Mouse (Mus musculus) stomach, embryonic 14.5 days (tissue): ENCODE measurements around the gene Kctd19. TPM values are rescaled to one million over a fixed set of nuclear protein-coding genes. Genes with fewer than 3 reads are reported as not detected.
A peak's percentile ranks its signal among the peaks of the same experiment; 100 is the strongest.

ENCODE experiments used
- ATAC-seq: fragments of 200-750 bp; cut with Nextera tagmentation; 2 replicates; pipeline ENCODE4 v1.8.0; 2017; ENCODE audit warnings: low read depth, moderate TSS enrichment; ENCODE audit not compliant: insufficient number of reproducible peaks, insufficient read depth, low FRiP score
- H3K27ac ChIP-seq: fragments of 300-500 bp; sonication (generic); 2 replicates; pipeline ENCODE4 v1.5.1; 2014; ENCODE audit warnings: mild to moderate bottlenecking, low read length, moderate library complexity, mixed read lengths
- H3K27me3 ChIP-seq: fragments of 300-500 bp; sonication (generic); 2 replicates; pipeline ENCODE4 v1.6.1; 2014; ENCODE audit warnings: low read length, control low read depth, mixed read lengths; ENCODE audit not compliant: control insufficient read depth, insufficient read depth
- H3K36me3 ChIP-seq: fragments of 300-500 bp; sonication (generic); 2 replicates; pipeline ENCODE4 v1.6.1; 2014; ENCODE audit warnings: mild to moderate bottlenecking, control low read depth, low read length, moderate library complexity, mixed read lengths; ENCODE audit not compliant: control insufficient read depth, insufficient read depth
- H3K4me1 ChIP-seq: fragments of 300-500 bp; sonication (generic); 2 replicates; pipeline ENCODE4 v1.6.1; 2014; ENCODE audit warnings: low read length, control low read depth, mixed read lengths; ENCODE audit not compliant: control insufficient read depth, insufficient read depth
- H3K4me2 ChIP-seq: fragments of 300-500 bp; sonication (generic); replicated peaks from 2 replicates; pipeline ENCODE4 v1.6.1; 2014; ENCODE audit warnings: low read depth, low read length, control low read depth
- H3K4me3 ChIP-seq: fragments of 300-500 bp; sonication (generic); 2 replicates; pipeline ENCODE4 v1.5.1; 2014; ENCODE audit warnings: low read depth, low read length, control low read depth
- H3K9ac ChIP-seq: fragments of 300-500 bp; sonication (generic); replicated peaks from 2 replicates; pipeline ENCODE4 v1.6.1; 2014; ENCODE audit warnings: low read depth, mild to moderate bottlenecking, control low read depth, low read length, moderate library complexity, mixed read lengths
- H3K9me3 ChIP-seq: fragments of 300-500 bp; sonication (generic); 2 replicates; pipeline ENCODE4 v1.6.1; 2016; ENCODE audit warnings: low read depth, low read length, control low read depth; ENCODE audit not compliant: control insufficient read depth
- WGBS: fragments of 180-500 bp; shearing (Covaris S2); extraction: QIAGEN DNeasy Blood & Tissue Kit; methylation state at CpG from one replicate; pipeline ENCODE4 v1.1.7; 2014; 5-methylcytosine and 5-hydroxymethylcytosine counted together
- polyA plus RNA-seq: library from polyadenylated mRNA; unstranded; fragments of >200 nt; fragmentation: Nextera tagmentation; extraction: Ambion mirVana; gene quantifications from 2 replicates; pipeline ENCODE4 v1.2.1, GENCODE M21; 2014

The Kctd19 gene
- polyA plus RNA-seq = not detected in 2 replicates

- ATAC-seq = peak; percentile 65
- Histone ChIP-seq H3K4me1 (peaks cover 3% of the 10 kb centered on the region; the same call in 1 of the 2 replicates), H3K36me3 (no peaks in the 10 kb centered on the region), H3K9me3 (no peaks in the 10 kb centered on the region), H3K9ac (no peak within 1 kb of the TSS), H3K27ac (no peak within 1 kb of the TSS), H3K4me2 (peak within 1 kb of the TSS; percentile 60), H3K27me3 (no peaks in the 10 kb centered on the region), H3K4me3 (peak within 1 kb of the TSS; percentile 25)
- 1% methylated on average over 34 of the region's 34 CpGs for WGBS
Measured at GRCm38 (mm10) chr8:105413391-105413790, at the start of gene Kctd19, which contains the start of gene Lrrc36. Gene Kctd19, minus strand, starts transcription at chr8:105413502. Gene Lrrc36, plus strand, starts transcription at chr8:105413571.

- WGBS = 44% methylated on average over 13 of the region's 13 CpGs
- Histone ChIP-seq H3K9me3 (no peaks in the 10 kb centered on the region), H3K9ac (no peak overlapping the region), H3K4me1 (no peaks in the 10 kb centered on the region), H3K4me2 (no peak overlapping the region), H3K4me3 (no peak overlapping the region), H3K27ac (no peak overlapping the region), H3K36me3 (no peaks in the 10 kb centered on the region), H3K27me3 (no peaks in the 10 kb centered on the region)
- no peak for ATAC-seq
Measured at GRCm38 (mm10) chr8:105461085-105461803, 47.9 kb upstream of the Kctd19 start.

GRCm38 (mm10) chr8:105455218-105455617, 41.9 kb upstream of the Kctd19 start:
- H3K4me1 ChIP-seq = no peaks in the 10 kb centered on the region
- no peak overlapping the region for H3K4me3 ChIP-seq
- no peak overlapping the region; the same call in 1 of the 2 replicates for H3K4me2 ChIP-seq
- H3K9ac ChIP-seq = no peak overlapping the region
- WGBS = 41% methylated on average over 10 of the region's 10 CpGs
- H3K9me3 ChIP-seq = no peaks in the 10 kb centered on the region
- H3K36me3 ChIP-seq = no peaks in the 10 kb centered on the region
- H3K27ac ChIP-seq = no peak overlapping the region
- H3K27me3 ChIP-seq = no peaks in the 10 kb centered on the region
- no peak for ATAC-seq

- no peak overlapping the region for H3K9ac ChIP-seq
- no peaks in the 10 kb centered on the region for H3K9me3 ChIP-seq
- H3K36me3 ChIP-seq = no peaks in the 10 kb centered on the region
- no peak overlapping the region for H3K27ac ChIP-seq
- ATAC-seq = no peak
- H3K4me3 ChIP-seq = no peak overlapping the region
- H3K4me1 ChIP-seq = no peaks in the 10 kb centered on the region
- 53% methylated on average over 5 of the region's 5 CpGs for WGBS
- H3K27me3 ChIP-seq = no peaks in the 10 kb centered on the region
- no peak overlapping the region for H3K4me2 ChIP-seq
Measured at GRCm38 (mm10) chr8:105454088-105454487, 40.8 kb upstream of the Kctd19 start.

GRCm38 (mm10) chr8:105453296-105453695, 40.0 kb upstream of the Kctd19 start:
- no peaks in the 10 kb centered on the region for H3K9me3 ChIP-seq
- no peaks in the 10 kb centered on the region for H3K27me3 ChIP-seq
- H3K9ac ChIP-seq = no peak overlapping the region
- no peaks in the 10 kb centered on the region for H3K36me3 ChIP-seq
- no peaks in the 10 kb centered on the region for H3K4me1 ChIP-seq
- 71% methylated on average over 5 of the region's 5 CpGs for WGBS
- no peak for ATAC-seq
- H3K27ac ChIP-seq = no peak overlapping the region
- H3K4me3 ChIP-seq = no peak overlapping the region
- H3K4me2 ChIP-seq = no peak overlapping the region

- Histone ChIP-seq H3K9me3 (no peaks in the 10 kb centered on the region), H3K4me1 (no peaks in the 10 kb centered on the region), H3K4me3 (no peak overlapping the region), H3K27ac (no peak overlapping the region), H3K4me2 (no peak overlapping the region), H3K9ac (no peak overlapping the region), H3K36me3 (no peaks in the 10 kb centered on the region), H3K27me3 (no peaks in the 10 kb centered on the region)
- no peak for ATAC-seq
- 60% methylated on average over 15 of the region's 15 CpGs for WGBS
Measured at GRCm38 (mm10) chr8:105451903-105452603, 38.8 kb upstream of the Kctd19 start.

GRCm38 (mm10) chr8:105450977-105451376, 37.7 kb upstream of the Kctd19 start:
- no peak for ATAC-seq
- Histone ChIP-seq H3K27ac (no peak overlapping the region), H3K4me3 (no peak overlapping the region), H3K9me3 (no peaks in the 10 kb centered on the region), H3K4me2 (no peak overlapping the region), H3K9ac (no peak overlapping the region), H3K36me3 (no peaks in the 10 kb centered on the region), H3K4me1 (no peaks in the 10 kb centered on the region), H3K27me3 (no peaks in the 10 kb centered on the region)
- WGBS = 75% methylated on average over 1 of the region's 1 CpGs

- Histone ChIP-seq H3K4me3 (no peak overlapping the region), H3K9me3 (no peaks in the 10 kb centered on the region), H3K4me1 (no peaks in the 10 kb centered on the region), H3K36me3 (no peaks in the 10 kb centered on the region), H3K27me3 (no peaks in the 10 kb centered on the region), H3K9ac (no peak overlapping the region), H3K27ac (no peak overlapping the region), H3K4me2 (no peak overlapping the region)
- no peak; the same call in 1 of the 2 replicates for ATAC-seq
- 81% methylated on average over 5 of the region's 5 CpGs for WGBS
Measured at GRCm38 (mm10) chr8:105448596-105448995, 35.3 kb upstream of the Kctd19 start.
